Mouse (Mus musculus) neural tube, embryonic 11.5 days (tissue): ENCODE results near the gene Foxd2. TPM values are rescaled to one million over a fixed set of nuclear protein-coding genes. Genes with fewer than 3 reads are reported as not detected.

Experiments
- ATAC-seq: fragments of 200-750 bp; cut with Nextera tagmentation; 2 replicates; pipeline ENCODE4 v1.8.0; 2017; ENCODE audit warnings: moderate number of reproducible peaks, mild to moderate bottlenecking, moderate TSS enrichment, moderate library complexity; ENCODE audit not compliant: insufficient read depth, low FRiP score, low TSS enrichment
- DNase-seq: peaks from one replicate; pipeline ENCODE4 v3.0.0-alpha.2; 2015; ENCODE audit warnings: low spot score
- H3K27ac ChIP-seq: fragments of 300-500 bp; sonication (generic); 2 replicates; pipeline ENCODE4 v1.5.1; 2014; ENCODE audit warnings: low read depth, mild to moderate bottlenecking, low read length
- H3K27me3 ChIP-seq: fragments of 300-500 bp; sonication (generic); 2 replicates; pipeline ENCODE4 v1.6.1; 2014; ENCODE audit warnings: mild to moderate bottlenecking, low read length, mixed read lengths; ENCODE audit not compliant: control insufficient read depth, insufficient read depth
- H3K36me3 ChIP-seq: fragments of 300-500 bp; sonication (generic); 2 replicates; pipeline ENCODE4 v1.6.1; 2014; ENCODE audit warnings: mild to moderate bottlenecking, low read length, moderate library complexity, mixed read lengths; ENCODE audit not compliant: control insufficient read depth, insufficient read depth
- H3K4me1 ChIP-seq: fragments of 300-500 bp; sonication (generic); 2 replicates; pipeline ENCODE4 v1.6.1; 2014; ENCODE audit warnings: low read length, mixed read lengths; ENCODE audit not compliant: control insufficient read depth, insufficient read depth
- H3K4me2 ChIP-seq: fragments of 300-500 bp; sonication (generic); 2 replicates; pipeline ENCODE4 v1.6.1; 2014; ENCODE audit warnings: low read depth, mild to moderate bottlenecking, moderate library complexity
- H3K4me3 ChIP-seq: fragments of 300-500 bp; sonication (generic); 2 replicates; pipeline ENCODE4 v1.5.1; 2014; ENCODE audit warnings: low read depth, low read length
- H3K9ac ChIP-seq: fragments of 300-500 bp; sonication (generic); 2 replicates; pipeline ENCODE4 v1.6.1; 2014; ENCODE audit warnings: mild to moderate bottlenecking, low read length
- H3K9me3 ChIP-seq: fragments of 300-500 bp; sonication (generic); 2 replicates; pipeline ENCODE4 v1.6.1; 2016; ENCODE audit warnings: low read length; ENCODE audit not compliant: control insufficient read depth
- WGBS: fragments of 180-500 bp; shearing (Covaris S2); extraction: QIAGEN DNeasy Blood & Tissue Kit; methylation state at CpG from one replicate; pipeline ENCODE4 v1.1.7; 2014; 5-methylcytosine and 5-hydroxymethylcytosine counted together
- polyA plus RNA-seq: library from polyadenylated mRNA; unstranded; fragments of >200 nt; fragmentation: Nextera tagmentation; extraction: Ambion mirVana; gene quantifications from 2 replicates; pipeline ENCODE4 v1.2.1, GENCODE M21; 2014

The Foxd2 gene
- polyA plus RNA-seq, 1 experiment from 2014 or later, result 0.53 TPM

GRCm38 (mm10) chr4:114907056-114907917 lies 1.4 kb downstream of the Foxd2 start:
- peaks cover 7% of the 10 kb centered on the region; the same call in 1 of the 2 replicates for H3K4me1 ChIP-seq
- no peak overlapping the region for H3K27ac ChIP-seq
- under 1% methylated on average over 71 of the region's 74 CpGs for WGBS

DNA sequence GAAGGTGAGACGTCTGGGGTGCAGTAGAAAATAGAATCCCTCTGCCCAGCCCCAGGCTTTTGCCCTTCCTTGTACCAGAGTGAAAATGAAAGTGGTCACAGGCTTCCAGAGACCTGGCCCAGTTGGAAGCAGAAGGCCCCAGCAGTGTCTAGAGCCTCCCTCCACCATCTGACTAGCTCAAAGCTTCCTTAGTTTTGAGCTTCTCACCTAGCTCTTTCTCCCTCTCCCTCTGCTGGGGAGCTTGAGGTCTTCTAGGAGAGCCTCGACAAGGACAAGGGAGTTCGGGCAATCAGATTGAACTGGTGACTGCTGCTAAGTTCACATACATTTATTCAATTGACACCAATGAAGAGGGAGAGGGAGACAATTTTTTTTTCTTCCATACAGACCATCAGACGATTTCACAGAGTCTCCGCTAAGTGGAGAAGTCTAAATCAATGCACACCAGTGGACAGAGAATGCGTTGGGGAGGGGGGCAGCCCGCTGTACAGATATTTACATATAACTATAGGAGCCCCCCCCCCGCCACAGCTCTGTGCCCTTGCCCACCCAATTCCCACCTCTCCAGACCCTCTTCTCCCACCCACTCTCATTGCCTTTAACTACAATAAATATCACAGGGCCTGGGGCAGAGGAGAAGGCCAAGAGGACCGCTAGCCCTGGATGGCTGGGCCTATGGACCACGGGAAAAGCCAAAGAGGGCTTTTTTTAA lies 2.5 kb downstream of the Foxd2 start:
- H3K4me3 ChIP-seq, result peak overlapping the region; percentile 46; the same call in 1 of the 2 replicates
- H3K27ac ChIP-seq, result no peak overlapping the region
- peak overlapping the region; percentile 29 for H3K4me2 ChIP-seq
- DNase-seq, result no peak
- peaks cover 94% of the 10 kb centered on the region for H3K27me3 ChIP-seq
- ATAC-seq, result no peak
- H3K36me3 ChIP-seq, result no peaks in the 10 kb centered on the region
- peaks cover 12% of the 10 kb centered on the region; the same call in 1 of the 2 replicates for H3K4me1 ChIP-seq
- H3K9me3 ChIP-seq, result no peaks in the 10 kb centered on the region
- WGBS, result 8% methylated on average over 10 of the region's 10 CpGs
- no peak overlapping the region for H3K9ac ChIP-seq

More at GRCm38 (mm10) chr4:114907056-114907917, 1.4 kb downstream of the Foxd2 start:
- Histone ChIP-seq H3K4me2 (peak overlapping the region; percentile 64), H3K36me3 (no peaks in the 10 kb centered on the region), H3K9me3 (no peaks in the 10 kb centered on the region), H3K4me3 (peak overlapping the region; percentile 46), H3K9ac (peak overlapping the region; percentile 44), H3K27me3 (peaks cover 93% of the 10 kb centered on the region)
- no peak for ATAC-seq
- peak; percentile 48 for DNase-seq

- Histone ChIP-seq H3K36me3 (no peaks in the 10 kb centered on the region), H3K27ac (no peak overlapping the region), H3K27me3 (peaks cover 93% of the 10 kb centered on the region), H3K4me3 (no peak overlapping the region), H3K9ac (no peak overlapping the region), H3K9me3 (no peaks in the 10 kb centered on the region), H3K4me2 (no peak overlapping the region), H3K4me1 (peaks cover 12% of the 10 kb centered on the region; the same call in 1 of the 2 replicates)
- no peak for DNase-seq
- WGBS, result 55% methylated on average over 3 of the region's 3 CpGs
- no peak for ATAC-seq
Observed at GRCm38 (mm10) chr4:114905501-114905900, 3.2 kb downstream of the Foxd2 start.

DNA sequence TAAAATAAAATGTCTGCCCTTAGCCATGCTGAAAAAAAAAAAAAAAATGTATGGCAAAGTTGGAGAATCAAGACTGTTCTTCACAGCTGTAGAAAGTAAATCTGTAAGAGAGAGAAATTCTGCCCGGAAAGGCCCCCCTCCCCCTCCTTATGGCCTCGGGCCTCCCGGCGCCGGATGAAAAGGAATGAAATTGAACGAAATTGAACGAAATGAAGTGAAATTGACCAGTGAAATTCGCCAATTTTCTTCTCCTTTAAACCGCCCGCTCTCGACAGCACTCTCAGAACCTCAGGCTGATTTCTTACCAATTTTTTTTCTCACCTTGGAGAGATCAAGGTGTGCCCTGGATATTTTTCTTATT lies 5.3 kb downstream of the Foxd2 start:
- under 1% methylated on average over 11 of the region's 11 CpGs for WGBS
- Histone ChIP-seq H3K9ac (no peak overlapping the region), H3K4me2 (no peak overlapping the region), H3K27me3 (peaks cover 96% of the 10 kb centered on the region), H3K4me3 (no peak overlapping the region), H3K4me1 (peaks cover 12% of the 10 kb centered on the region; the same call in 1 of the 2 replicates), H3K36me3 (no peaks in the 10 kb centered on the region), H3K9me3 (no peaks in the 10 kb centered on the region), H3K27ac (no peak overlapping the region)
- no peak for ATAC-seq
- peak; percentile 32 for DNase-seq

- Histone ChIP-seq H3K9me3 (no peaks in the 10 kb centered on the region), H3K4me2 (peak overlapping the region; percentile 40), H3K4me1 (peaks cover 12% of the 10 kb centered on the region; the same call in 1 of the 2 replicates), H3K27ac (no peak overlapping the region), H3K9ac (no peak overlapping the region), H3K27me3 (peaks cover 95% of the 10 kb centered on the region), H3K4me3 (peak overlapping the region; percentile 29), H3K36me3 (no peaks in the 10 kb centered on the region)
- no peak for ATAC-seq
- peak; percentile 66 for DNase-seq
- WGBS, result under 1% methylated on average over 39 of the region's 39 CpGs
Observed at GRCm38 (mm10) chr4:114902641-114903421, 5.8 kb downstream of the Foxd2 start.

- H3K9ac ChIP-seq, result no peak overlapping the region
- ATAC-seq, result peak; percentile 40; the same call in 1 of the 2 replicates
- H3K27ac ChIP-seq, result no peak overlapping the region
Observed at GRCm38 (mm10) chr4:114901643-114902351, 6.9 kb downstream of the Foxd2 start.

DNA sequence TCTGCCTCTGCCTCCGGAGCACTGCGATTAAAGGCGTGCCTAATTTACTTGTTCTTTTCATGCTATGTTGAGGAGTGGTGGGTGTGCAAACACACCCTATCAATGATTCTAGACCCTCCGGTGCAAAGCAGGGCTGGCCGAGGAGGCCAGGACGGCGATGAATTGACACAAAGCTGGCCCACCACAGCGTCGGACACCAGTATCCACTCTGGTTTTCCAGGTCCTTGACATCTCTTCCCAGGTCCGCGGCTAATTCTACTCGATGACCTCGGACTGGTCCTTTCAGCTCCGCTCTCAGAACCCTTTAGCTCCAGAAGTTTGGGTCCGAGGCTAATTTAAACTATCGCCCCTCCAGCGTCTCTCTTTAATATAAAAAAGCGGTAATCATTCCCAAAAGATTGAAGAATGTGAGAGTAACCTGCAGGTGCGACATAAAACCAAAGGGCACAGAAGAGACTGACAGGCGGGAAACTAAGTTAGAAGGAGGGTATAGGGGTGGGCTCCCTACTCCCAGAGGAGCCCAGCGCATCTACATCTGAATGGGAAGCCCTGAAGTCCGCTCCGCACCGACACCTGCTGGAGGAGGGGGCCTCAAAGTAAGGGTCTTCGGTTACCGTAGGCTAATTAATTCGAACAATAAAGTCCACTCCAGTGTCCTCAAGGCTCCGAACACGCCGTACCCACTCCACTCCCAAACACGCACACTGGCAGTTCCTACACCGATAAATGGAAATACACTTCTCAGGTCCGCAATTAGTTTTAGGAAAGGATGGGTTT lies 7.6 kb downstream of the Foxd2 start:
- Histone ChIP-seq H3K9me3 (no peaks in the 10 kb centered on the region), H3K9ac (no peak overlapping the region), H3K4me1 (peaks cover 7% of the 10 kb centered on the region; the same call in 1 of the 2 replicates), H3K4me2 (peak overlapping the region; percentile 40; the same call in 1 of the 2 replicates), H3K27me3 (peaks cover 81% of the 10 kb centered on the region), H3K27ac (no peak overlapping the region), H3K4me3 (no peak overlapping the region), H3K36me3 (no peaks in the 10 kb centered on the region)
- ATAC-seq (0 out of 2 replicates have a peak, but pooled peaks have one; percentile 21), DNase-seq (peak; percentile 43)
- WGBS, result under 1% methylated on average over 33 of the region's 33 CpGs

More at GRCm38 (mm10) chr4:114901643-114902351, 6.9 kb downstream of the Foxd2 start:
- peak; percentile 57 for DNase-seq
- WGBS, result under 1% methylated on average over 42 of the region's 42 CpGs
- Histone ChIP-seq H3K27me3 (peaks cover 87% of the 10 kb centered on the region), H3K36me3 (no peaks in the 10 kb centered on the region), H3K9me3 (no peaks in the 10 kb centered on the region), H3K4me1 (peaks cover 7% of the 10 kb centered on the region; the same call in 1 of the 2 replicates), H3K4me2 (peak overlapping the region; percentile 40), H3K4me3 (peak overlapping the region; percentile 29)
